Mouse (Mus musculus) lung, adult 2 months (tissue): ENCODE results near the gene Setd7.

Experiments used
- CTCF ChIP-seq: fragments of 200-500 bp; IDR thresholded peaks from 2 replicates; pipeline ENCODE4 v1.5.1; 2011; ENCODE audit warnings: mild to moderate bottlenecking, low read length, control low read depth; ENCODE audit not compliant: insufficient read depth
- POLR2A ChIP-seq: fragments of 200-500 bp; IDR thresholded peaks from 2 replicates; pipeline ENCODE4 v1.6.1; 2011; ENCODE audit warnings: low read depth, mild to moderate bottlenecking, control low read depth, low read length, borderline replicate concordance; ENCODE audit errors: extremely low read depth

GRCm38 (mm10) chr3:51553497-51553875, 7.2 kb downstream of the Setd7 start:
- TF ChIP-seq CTCF, result no peak
- TF ChIP-seq POLR2A, result no peak
